Mouse (Mus musculus) MEL (cell line): Measurements from ENCODE around the gene Cnot3. TPM values are rescaled to one million over a fixed set of nuclear protein-coding genes. Genes with fewer than 3 reads are reported as not detected.
"Not testable (repeated sequence)": the region's sequence is repeated elsewhere in the genome, so short reads cannot be mapped to it uniquely, and the experiment has no call there.

Source experiments
- DNase-seq: peaks from one replicate; pipeline ENCODE4 v3.0.0; 2011; ENCODE audit warnings: low read depth, low spot score
- H3K27ac ChIP-seq: 2 replicates; pipeline ENCODE4 v1.5.1; 2012; ENCODE audit warnings: low read depth, mild to moderate bottlenecking, control low read depth, low read length, moderate library complexity; ENCODE audit not compliant: control insufficient read depth
- H3K27me3 ChIP-seq, 2 experiments: fragments of 150-350 bp in 1 of 2; sonication (generic) in 1 of 2; 2 replicates each; pipeline ENCODE4 v1.6.1; 2012; ENCODE audit warnings: low read length in 2 of 2, mild to moderate bottlenecking in 2 of 2, improper control_type of control experiment in 1 of 2, moderate library complexity in 1 of 2; ENCODE audit not compliant: insufficient read depth in 2 of 2, control insufficient read depth in 1 of 2
- H3K36me3 ChIP-seq, 2 experiments: 2 replicates each; pipeline ENCODE4 v1.6.1; 2012 to 2014; ENCODE audit warnings: low read length in 2 of 2, improper control_type of control experiment in 1 of 2, inconsistent platforms in 1 of 2, mild to moderate bottlenecking in 1 of 2; ENCODE audit not compliant: insufficient read depth in 2 of 2, control insufficient read depth in 1 of 2
- H3K4me1 ChIP-seq, 2 experiments: fragments of 150-350 bp in 1 of 2; sonication (generic) in 1 of 2; 2 replicates each; pipeline ENCODE4 v1.6.1; 2012; ENCODE audit warnings: low read length in 2 of 2, improper control_type of control experiment in 1 of 2, mild to moderate bottlenecking in 1 of 2; ENCODE audit not compliant: insufficient read depth in 2 of 2, control insufficient read depth in 1 of 2
- H3K4me3 ChIP-seq, 2 experiments: fragments of 150-350 bp in 1 of 2; sonication (generic) in 1 of 2; 2 replicates each; pipeline ENCODE4 v1.5.1; 2012; ENCODE audit warnings: low read depth in 2 of 2, low read length in 2 of 2, mild to moderate bottlenecking in 2 of 2, moderate library complexity in 2 of 2, control low read depth in 1 of 2, improper control_type of control experiment in 1 of 2; ENCODE audit not compliant: control insufficient read depth in 1 of 2, insufficient read depth in 1 of 2
- H3K79me2 ChIP-seq: 2 replicates; pipeline ENCODE4 v1.6.1; 2012; ENCODE audit warnings: mild to moderate bottlenecking, low read length, moderate library complexity; ENCODE audit not compliant: control insufficient read depth, poor library complexity, insufficient read depth
- H3K9ac ChIP-seq: 2 replicates; pipeline ENCODE4 v1.6.1; 2012; ENCODE audit warnings: low read depth, mild to moderate bottlenecking, control low read depth, low read length, moderate library complexity; ENCODE audit not compliant: control insufficient read depth, poor library complexity, severe bottlenecking
- H3K9me3 ChIP-seq: fragments of 150-350 bp; sonication (generic); replicated peaks from 2 replicates; pipeline ENCODE4 v1.6.1; 2012; ENCODE audit warnings: mild to moderate bottlenecking, low read length, improper control_type of control experiment, moderate library complexity; ENCODE audit not compliant: insufficient read depth
- CHD1 ChIP-seq: IDR thresholded peaks from 2 replicates; pipeline ENCODE4 v1.6.1; 2012; ENCODE audit warnings: low read depth, mild to moderate bottlenecking, inconsistent platforms, low read length, improper control_type of control experiment
- CHD2 ChIP-seq: IDR thresholded peaks from 2 replicates; pipeline ENCODE4 v1.6.1; 2011; ENCODE audit warnings: low read length, improper control_type of control experiment
- CTCF ChIP-seq, 3 experiments: IDR thresholded peaks in 2 of 3; conservative IDR thresholded peaks in 1 of 3; 2 replicates each; pipeline ENCODE4 v1.5.1; 2011 to 2012; ENCODE audit warnings: low read length in 3 of 3, low read depth in 2 of 3, mild to moderate bottlenecking in 2 of 3, improper control_type of control experiment in 1 of 3, inconsistent platforms in 1 of 3, mixed read lengths in 1 of 3, moderate library complexity in 1 of 3; ENCODE audit not compliant: control insufficient read depth in 1 of 3, insufficient read depth in 1 of 3, poor library complexity in 1 of 3, severe bottlenecking in 1 of 3
- E2F4 ChIP-seq: IDR thresholded peaks from 2 replicates; pipeline ENCODE4 v1.6.1; 2011; ENCODE audit warnings: low read depth, low read length, improper control_type of control experiment, borderline replicate concordance
- ELF1 ChIP-seq: IDR thresholded peaks from 2 replicates; pipeline ENCODE4 v1.6.1; 2014; ENCODE audit warnings: low read depth, mild to moderate bottlenecking, inconsistent platforms, low read length, improper control_type of control experiment, moderate library complexity
- EP300 ChIP-seq, 2 experiments: IDR thresholded peaks; 2 replicates each; pipeline ENCODE4 v1.6.1; 2011; ENCODE audit warnings: improper control_type of control experiment in 2 of 2, low read length in 2 of 2, low read depth in 1 of 2, mild to moderate bottlenecking in 1 of 2
- HCFC1 ChIP-seq: IDR thresholded peaks from 2 replicates; pipeline ENCODE4 v1.6.1; 2012; ENCODE audit warnings: low read depth, mild to moderate bottlenecking, inconsistent platforms, low read length, improper control_type of control experiment, moderate library complexity
- JUND ChIP-seq: IDR thresholded peaks from 2 replicates; pipeline ENCODE4 v1.6.1; 2011; ENCODE audit warnings: low read depth, mild to moderate bottlenecking, improper control_type of control experiment, low read length
- KAT2A ChIP-seq: conservative IDR thresholded peaks from 2 replicates; pipeline ENCODE4 v1.6.1; 2012; ENCODE audit warnings: low read depth, low read length, improper control_type of control experiment, inconsistent platforms
- MAFK ChIP-seq: IDR thresholded peaks from 2 replicates; pipeline ENCODE4 v1.6.1; 2011; ENCODE audit warnings: low read depth, mild to moderate bottlenecking, low read length, improper control_type of control experiment, borderline replicate concordance
- MAX ChIP-seq: IDR thresholded peaks from 2 replicates; pipeline ENCODE4 v1.6.1; 2011; ENCODE audit warnings: low read length, improper control_type of control experiment
- MAZ ChIP-seq: IDR thresholded peaks from 2 replicates; pipeline ENCODE4 v1.6.1; 2012; ENCODE audit warnings: low read depth, mild to moderate bottlenecking, inconsistent platforms, low read length, improper control_type of control experiment
- MEF2A ChIP-seq: IDR thresholded peaks from 2 replicates; pipeline ENCODE4 v1.6.1; 2014; ENCODE audit warnings: low read depth, mild to moderate bottlenecking, inconsistent platforms, low read length, improper control_type of control experiment; ENCODE audit not compliant: poor library complexity, insufficient replicate concordance, severe bottlenecking; ENCODE audit errors: extremely low read depth
- MXI1 ChIP-seq: IDR thresholded peaks from 2 replicates; pipeline ENCODE4 v1.6.1; 2011; ENCODE audit warnings: mild to moderate bottlenecking, low read depth, low read length, improper control_type of control experiment
- MYC ChIP-seq: IDR thresholded peaks from 2 replicates; pipeline ENCODE4 v1.6.1; 2011; ENCODE audit warnings: low read depth, mild to moderate bottlenecking, low read length, improper control_type of control experiment, moderate library complexity
- POLR2A ChIP-seq, 2 experiments: IDR thresholded peaks; 2 replicates each; pipeline ENCODE4 v1.6.1; 2011 to 2012; ENCODE audit warnings: low read length in 2 of 2, mild to moderate bottlenecking in 2 of 2, control low read depth in 1 of 2, improper control_type of control experiment in 1 of 2, low read depth in 1 of 2, moderate library complexity in 1 of 2; ENCODE audit not compliant: control insufficient read depth in 1 of 2, insufficient read depth in 1 of 2, poor library complexity in 1 of 2
- POLR2AphosphoS2 ChIP-seq: IDR thresholded peaks from 2 replicates; pipeline ENCODE4 v1.6.1; 2011; ENCODE audit warnings: low read length, improper control_type of control experiment
- POLR2AphosphoS5 ChIP-seq: IDR thresholded peaks from 2 replicates; pipeline ENCODE4 v1.6.1; 2012; ENCODE audit warnings: low read depth, borderline replicate concordance, mild to moderate bottlenecking, inconsistent platforms, low read length, moderate library complexity, mixed read lengths
- SIN3A ChIP-seq: IDR thresholded peaks from 2 replicates; pipeline ENCODE4 v1.6.1; 2012; ENCODE audit warnings: low read length, improper control_type of control experiment, inconsistent platforms
- SMC3 ChIP-seq: IDR thresholded peaks from 2 replicates; pipeline ENCODE4 v1.6.1; 2011; ENCODE audit warnings: low read depth, low read length, improper control_type of control experiment
- TAL1 ChIP-seq: IDR thresholded peaks from 2 replicates; pipeline ENCODE4 v1.6.1; 2012; ENCODE audit warnings: mild to moderate bottlenecking, inconsistent platforms, low read length, moderate library complexity, mixed read lengths
- USF2 ChIP-seq, 2 experiments: IDR thresholded peaks; 2 replicates each; pipeline ENCODE4 v1.6.1; 2011 to 2012; ENCODE audit warnings: improper control_type of control experiment in 2 of 2, low read length in 2 of 2, borderline replicate concordance in 1 of 2, inconsistent platforms in 1 of 2, low read depth in 1 of 2, mild to moderate bottlenecking in 1 of 2; ENCODE audit not compliant: insufficient read depth in 1 of 2
- ZC3H11A ChIP-seq: IDR thresholded peaks from 2 replicates; pipeline ENCODE4 v1.6.1; 2012; ENCODE audit warnings: low read depth, mild to moderate bottlenecking, inconsistent platforms, low read length, improper control_type of control experiment
- polyA plus RNA-seq, 2 experiments: library from polyadenylated mRNA; stranded (reverse) in 1 of 2; unstranded in 1 of 2; fragments of >175 nt in 1 of 2; fragments of >200 nt in 1 of 2; gene quantifications; 2 replicates each; pipeline versions ENCODE4 v1.2.1 to v1.2.4; 2012; ENCODE audit warnings: low replicate concordance in 2 of 2, low read depth in 1 of 2; ENCODE audit not compliant: insufficient read length in 2 of 2, insufficient read depth in 1 of 2, missing spikeins in 1 of 2
- total RNA-seq: library from RNA; depleted of rRNA; stranded (reverse); fragments of 300-350 nt; gene quantifications from 2 replicates; pipeline ENCODE4 v1.2.3, GENCODE M21; 2012

Cnot3 gene
- total and polyA plus RNA-seq, 3 experiments, result 17.4 to 118 (median 86.6) TPM

- peak; percentile 89 for TF ChIP-seq HCFC1
- no peak for TF ChIP-seq EP300 (IDR thresholded peaks at IDR 0.05; ENCODE audit: low read depth in 1 of 2, low read length in 2 of 2)
- no peak for TF ChIP-seq MAZ
- TF ChIP-seq MXI1, result 0 out of 2 replicates have a peak, but pooled peaks have one; percentile 5
- no peak for TF ChIP-seq MAFK
- no peak for TF ChIP-seq TAL1
- peak; percentile 99; the same call in 1 of the 2 replicates for TF ChIP-seq POLR2AphosphoS5
- TF ChIP-seq USF2 (IDR thresholded peaks at IDR 0.05; ENCODE audit: borderline replicate concordance in 1 of 2, insufficient read depth in 1 of 2, low read depth in 1 of 2, low read length in 2 of 2), result no peak
- TF ChIP-seq CHD2, result no peak
- TF ChIP-seq JUND, result no peak
- TF ChIP-seq CTCF (IDR thresholded peaks at IDR 0.05 in 2 of 3, conservative IDR thresholded peaks at IDR 0.05 in 1 of 3; ENCODE audit: control insufficient read depth in 1 of 3, insufficient read depth in 1 of 3, low read depth in 2 of 3, low read length in 3 of 3, poor library complexity in 1 of 3, severe bottlenecking in 1 of 3), result no peak
- TF ChIP-seq SMC3, result no peak
- TF ChIP-seq E2F4, result no peak
- peak; percentile 99 for TF ChIP-seq POLR2AphosphoS2
- no peak for TF ChIP-seq ZC3H11A
- TF ChIP-seq SIN3A, result peak; percentile 92
- peak; percentile 56; the same call in 1 of the 2 replicates for TF ChIP-seq KAT2A
- TF ChIP-seq ELF1, result 0 out of 2 replicates have a peak, but pooled peaks have one; percentile 44
Measured at GRCm38 (mm10) chr7:3703879-3704441, 58.9 kb downstream of the Cnot3 start, which contains the start of gene Rps9 (continued).

DNA sequence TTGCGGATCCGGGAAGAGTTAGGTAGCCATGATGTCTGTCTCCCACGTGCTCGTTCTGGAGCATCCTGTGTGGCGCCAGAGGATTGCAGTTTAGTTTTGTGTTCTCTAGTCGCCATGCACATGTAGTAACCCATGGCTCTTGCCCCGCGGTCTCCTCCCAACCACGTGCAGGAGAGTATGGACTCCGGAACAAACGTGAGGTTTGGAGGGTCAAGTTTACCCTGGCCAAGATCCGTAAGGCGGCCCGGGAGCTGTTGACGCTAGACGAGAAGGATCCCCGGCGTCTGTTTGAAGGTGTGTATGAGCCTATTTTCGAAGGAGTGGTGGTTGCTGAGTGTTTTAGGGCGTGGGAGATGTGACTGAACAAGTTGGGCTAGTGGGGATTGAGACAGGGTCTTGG, 59.4 kb downstream of the Cnot3 start:
- DNase-seq, result peak; percentile 58
- no peak; the same call in 1 of the 2 replicates for TF ChIP-seq SIN3A
- no peak for TF ChIP-seq MEF2A
- TF ChIP-seq HCFC1, result no peak
- TF ChIP-seq POLR2A (IDR thresholded peaks at IDR 0.05; ENCODE audit: control insufficient read depth in 1 of 2, insufficient read depth in 1 of 2, low read depth in 1 of 2, low read length in 2 of 2, poor library complexity in 1 of 2), result peak in 1 of 2 experiments; percentile 7; a peak in 2 of 4 replicates
- peak; percentile 76 for TF ChIP-seq MXI1
- peak; percentile 93 for TF ChIP-seq MYC
- TF ChIP-seq MAX, result peak; percentile 93
- peak; percentile 93; the same call in 1 of the 2 replicates for TF ChIP-seq CHD1
- no peak for TF ChIP-seq POLR2AphosphoS2
- Histone ChIP-seq H3K27me3 (no peaks in the 10 kb centered on the region), H3K9ac (peak overlapping the region; percentile 99), H3K4me1 (peaks cover 0 to 8% of the 10 kb centered on the region in 2 experiments; a peak in 1 of 4 replicates), H3K9me3 (no peaks in the 10 kb centered on the region), H3K79me2 (peaks cover 28% of the 10 kb centered on the region), H3K27ac (peak overlapping the region; percentile 98), H3K36me3 (peaks cover 6 to 18% of the 10 kb centered on the region in 2 experiments), H3K4me3 (peak overlapping the region; percentile 73 to 99)

- peak; percentile 38 for DNase-seq
- H3K9ac ChIP-seq, result peak overlapping the region; percentile 99
- H3K4me3 ChIP-seq, result peak overlapping the region; percentile 73 to 99
- H3K79me2 ChIP-seq, result peaks cover 28% of the 10 kb centered on the region
- not testable (repeated sequence) for H3K27me3 ChIP-seq, H3K4me1 ChIP-seq, H3K9me3 ChIP-seq
- H3K27ac ChIP-seq, result peak overlapping the region; percentile 98
- peaks cover 6 to 18% of the 10 kb centered on the region in 2 experiments for H3K36me3 ChIP-seq
Measured at GRCm38 (mm10) chr7:3705461-3705860, 60.4 kb downstream of the Cnot3 start.
